Mouse (Mus musculus): ENCODE measurements around the gene Zim1.
A peak's percentile ranks its signal among the peaks of the same experiment; 100 is the strongest.

The Zim1 gene

DNA sequence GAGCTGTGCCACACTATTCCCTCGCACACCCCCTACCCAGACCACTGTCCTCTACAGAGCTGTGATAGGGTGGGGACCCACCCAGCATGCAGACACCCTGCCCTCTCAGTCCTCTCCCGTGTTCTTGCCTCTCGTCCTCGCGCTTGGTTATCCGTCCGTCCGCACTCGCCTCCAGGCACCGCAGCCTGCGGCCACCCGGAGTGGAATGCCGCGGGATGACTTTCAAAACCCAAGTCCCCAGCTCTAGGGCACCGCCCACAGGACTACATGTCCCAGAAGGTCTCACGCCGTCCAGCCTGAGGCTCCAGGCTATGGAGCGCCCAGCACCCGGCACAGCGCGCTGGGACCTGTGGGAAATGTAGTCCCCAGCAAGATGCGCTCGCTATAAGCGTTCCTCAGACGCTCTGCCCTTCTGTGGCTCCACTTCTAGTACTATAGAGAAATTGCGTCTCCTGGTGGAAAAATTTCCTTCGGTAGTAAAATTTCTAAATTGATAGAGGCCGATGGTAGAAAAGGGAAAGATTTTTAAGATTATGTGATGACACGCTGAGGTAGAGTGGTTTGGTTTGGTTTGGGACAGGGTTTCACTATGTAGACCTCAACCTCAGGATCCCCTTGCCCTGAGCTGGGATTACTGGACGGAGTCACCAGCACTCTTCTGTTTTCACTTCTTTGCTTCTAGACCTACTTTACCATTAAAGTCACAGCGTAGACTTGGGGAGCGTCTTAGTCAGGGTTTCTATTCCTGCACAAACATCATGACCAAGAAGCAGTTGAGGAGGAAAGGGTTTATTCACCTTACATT lies at the start of gene Zim1:
TSS of gene Zim1 (minus strand) at position 210 of the 805 bp plus-strand sequence.
- DNase-seq (ENCODE audit: low spot score), result peak; percentile 91

DNA sequence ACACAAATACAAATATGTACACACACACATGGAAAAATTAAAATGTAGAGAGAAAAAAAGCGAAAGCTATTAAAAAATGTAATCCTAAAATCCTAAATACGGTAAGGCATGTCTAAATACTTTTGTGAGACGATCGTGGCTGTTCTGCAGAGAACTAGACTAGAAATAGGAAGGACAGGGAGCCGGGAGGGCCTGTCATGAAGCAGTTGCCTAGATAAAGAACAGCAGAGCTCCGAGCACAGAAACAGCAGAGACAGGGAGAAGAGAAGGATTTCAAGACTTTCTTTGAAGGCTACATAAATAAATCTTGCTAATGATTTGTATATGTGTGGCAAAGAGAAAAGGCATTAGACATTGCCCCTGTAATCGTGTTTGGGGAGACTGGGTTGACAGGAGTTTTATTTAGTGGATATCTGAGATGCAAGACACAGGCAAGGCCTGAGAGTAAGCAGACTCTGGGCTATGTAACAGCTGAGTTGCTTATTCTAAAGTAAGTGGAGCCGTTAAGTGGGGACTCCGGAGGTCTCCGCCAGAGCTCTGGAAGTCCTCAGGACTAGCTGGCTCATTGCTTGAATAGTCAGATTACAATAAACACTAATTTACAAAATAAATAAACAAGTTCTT lies 48.1 kb upstream of the Zim1 start:
- no peak for DNase-seq (ENCODE audit: low spot score)

DNA sequence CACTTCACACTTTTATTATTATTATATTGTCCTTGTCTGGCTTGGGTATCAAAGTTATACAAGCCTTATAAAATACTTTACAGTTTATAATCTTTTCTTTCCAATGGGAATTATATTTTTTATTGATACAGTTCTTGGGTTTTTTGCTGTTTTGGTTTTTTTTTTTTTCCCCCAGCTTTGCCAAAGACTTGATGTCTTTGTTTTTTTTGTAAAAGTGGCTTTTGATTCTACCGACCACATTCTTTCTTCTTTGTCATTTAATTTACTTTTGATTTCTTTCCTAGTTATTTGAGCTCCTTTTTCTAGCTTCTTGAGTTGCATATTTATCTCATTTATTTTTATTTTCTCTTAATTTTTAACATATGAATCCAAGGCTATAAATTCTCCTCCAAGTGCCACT lies 39.8 kb upstream of the Zim1 start:
- no peak for DNase-seq (ENCODE audit: low spot score)

DNA sequence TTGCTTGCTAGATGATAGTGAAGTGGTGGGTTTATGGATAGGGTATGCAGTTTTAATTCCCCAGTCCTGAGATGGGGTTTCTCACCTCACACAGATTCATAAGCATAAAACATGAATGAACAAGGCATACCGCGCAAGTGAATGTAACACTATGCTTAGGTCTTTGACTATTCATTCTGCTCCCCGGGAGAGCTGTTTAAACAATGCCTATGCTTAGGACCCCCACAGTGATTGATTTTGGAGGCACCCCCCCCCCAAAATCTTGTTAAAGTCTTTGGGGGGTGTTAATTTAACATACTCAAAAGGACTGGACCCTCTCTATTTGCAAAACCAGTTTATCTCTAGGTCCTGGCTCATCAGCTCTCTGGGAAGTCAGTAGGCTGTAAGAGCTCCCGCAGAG lies 35.7 kb upstream of the Zim1 start:
- DNase-seq (ENCODE audit: low spot score), result no peak

DNA sequence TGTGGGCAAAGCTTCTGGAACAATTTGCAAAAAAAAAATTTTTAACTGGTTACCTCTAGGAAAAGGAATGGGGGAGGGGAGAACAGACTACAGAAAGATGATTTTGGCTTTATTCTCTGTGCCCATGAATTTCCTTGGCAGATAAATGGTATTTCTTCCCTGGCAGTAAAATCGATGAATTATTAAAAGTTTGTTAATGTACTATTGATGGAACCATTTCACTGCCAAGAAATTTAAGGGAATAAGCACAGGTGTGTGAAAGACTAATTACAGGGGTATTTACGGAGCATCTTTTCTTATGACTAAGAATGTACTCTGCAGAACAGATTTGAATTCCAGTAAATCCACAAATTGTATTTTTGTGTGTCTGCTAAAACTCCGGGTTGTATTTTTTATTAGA lies 35.1 kb upstream of the Zim1 start:
- DNase-seq (ENCODE audit: low spot score), result no peak

DNA sequence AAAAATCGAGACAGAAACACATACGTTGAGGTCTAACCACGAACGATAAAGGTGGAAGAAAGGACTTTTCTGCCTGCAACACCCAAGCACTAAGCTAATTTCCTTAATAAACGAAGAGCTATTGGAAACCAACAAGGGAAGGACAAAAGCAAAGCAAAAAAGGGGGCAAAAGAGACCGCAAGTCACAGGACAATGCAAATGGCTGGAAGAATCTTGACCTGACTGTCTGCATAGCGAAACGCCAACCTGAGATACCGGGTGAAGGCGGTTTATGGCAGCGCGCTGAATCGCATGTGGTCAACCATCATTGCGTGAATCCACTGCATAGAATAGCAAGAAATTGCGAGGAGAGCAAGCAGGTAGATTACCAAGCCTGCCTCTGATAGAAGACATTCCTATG lies 34.6 kb upstream of the Zim1 start:
- no peak for DNase-seq (ENCODE audit: low spot score)

DNA sequence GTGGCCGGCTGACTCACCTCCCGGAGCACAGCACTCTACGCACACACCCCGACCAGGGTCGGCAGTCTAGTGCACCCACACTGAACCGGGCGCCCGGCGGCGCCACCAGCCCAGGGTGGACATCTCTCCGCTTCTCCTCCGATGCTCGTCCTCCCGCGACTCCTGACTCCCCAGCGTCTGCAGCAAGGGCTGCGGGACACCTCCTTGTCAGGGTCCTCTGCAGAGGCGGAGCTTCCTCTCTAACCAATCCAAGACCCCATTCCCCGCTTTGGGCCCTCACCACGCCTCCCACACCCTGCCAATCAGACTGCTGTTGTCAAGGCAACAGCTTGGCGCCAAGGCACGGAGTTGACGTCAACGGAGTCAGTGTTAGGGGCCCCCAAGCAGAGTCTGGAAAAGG lies 34.0 kb upstream of the Zim1 start, which contains the start of the genes Peg3 and Usp29:
TSS of gene Peg3 (minus strand) at position 191 of the 400 bp plus-strand sequence.
TSS of gene Usp29 (plus strand) at position 338 of the 400 bp plus-strand sequence.
- DNase-seq (ENCODE audit: low spot score), result peak; percentile 88

DNA sequence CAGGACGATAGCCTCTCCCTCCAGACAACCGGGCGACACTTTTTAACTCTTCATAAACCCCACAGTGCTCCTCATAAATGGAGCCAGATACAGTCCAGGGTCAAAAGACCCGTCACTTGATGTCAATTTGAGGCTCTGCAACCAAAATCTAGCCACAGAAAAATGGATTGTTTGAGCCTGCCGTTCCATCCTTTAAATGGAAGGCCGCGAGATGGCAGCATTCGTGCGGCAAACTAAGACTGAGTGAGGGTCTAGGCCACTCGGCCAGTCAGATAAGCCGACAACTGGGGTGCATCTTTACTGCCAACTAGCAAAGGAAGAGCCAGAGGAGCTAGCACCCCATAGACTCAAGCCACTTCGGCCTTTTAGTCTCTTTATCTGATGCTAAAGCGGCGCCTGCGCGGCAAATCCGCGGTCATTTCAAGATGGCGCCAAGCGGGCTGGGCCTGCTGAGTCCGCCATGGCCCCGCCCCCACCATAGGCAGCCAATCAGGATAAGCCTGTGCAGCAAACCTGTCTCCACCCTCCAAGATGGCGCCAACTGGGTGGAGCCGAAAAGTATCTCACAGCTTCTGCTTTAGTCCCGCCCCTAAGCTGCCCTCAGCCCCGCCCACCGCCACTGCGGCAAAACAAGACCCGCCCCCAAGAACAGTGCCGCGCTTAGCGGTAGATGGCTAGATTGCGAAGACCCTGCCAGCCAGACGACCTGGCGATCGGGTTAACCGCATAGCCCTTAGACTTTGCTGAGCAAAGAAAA lies 33.0 kb upstream of the Zim1 start:
- DNase-seq (ENCODE audit: low spot score), result peak; percentile 95

DNA sequence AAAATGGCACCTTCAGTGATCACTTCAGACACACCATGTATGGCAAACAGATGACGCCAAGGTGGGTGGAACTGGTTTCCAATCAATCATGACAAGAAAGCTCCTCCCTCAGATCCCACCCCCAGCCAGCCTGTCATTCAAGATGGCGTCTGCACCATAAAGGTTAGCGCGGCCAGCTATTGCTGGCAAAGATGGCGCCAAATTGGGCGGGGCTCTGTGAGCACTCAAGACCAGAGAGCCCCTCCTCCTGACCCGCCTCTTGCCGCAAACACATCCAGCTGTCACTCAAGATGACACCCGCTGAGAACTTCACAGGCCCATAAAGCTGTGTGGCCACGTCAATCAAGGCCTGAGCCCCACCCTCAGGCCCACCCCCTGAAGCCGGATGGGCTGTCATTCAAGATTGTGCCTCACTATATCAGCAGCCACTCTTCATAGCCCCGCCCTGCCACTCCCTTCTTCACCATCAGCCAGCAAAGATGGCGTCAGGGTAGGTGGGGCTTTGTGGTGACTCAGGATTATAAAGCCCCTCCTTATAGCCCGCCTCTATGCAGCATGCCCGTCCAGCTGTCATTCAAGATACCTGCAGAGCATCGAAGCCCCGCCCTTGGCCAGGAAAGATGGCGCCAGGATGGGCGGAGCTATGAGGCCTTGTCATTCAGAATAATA lies 32.1 kb upstream of the Zim1 start:
- DNase-seq (ENCODE audit: low spot score), result peak; percentile 93

DNA sequence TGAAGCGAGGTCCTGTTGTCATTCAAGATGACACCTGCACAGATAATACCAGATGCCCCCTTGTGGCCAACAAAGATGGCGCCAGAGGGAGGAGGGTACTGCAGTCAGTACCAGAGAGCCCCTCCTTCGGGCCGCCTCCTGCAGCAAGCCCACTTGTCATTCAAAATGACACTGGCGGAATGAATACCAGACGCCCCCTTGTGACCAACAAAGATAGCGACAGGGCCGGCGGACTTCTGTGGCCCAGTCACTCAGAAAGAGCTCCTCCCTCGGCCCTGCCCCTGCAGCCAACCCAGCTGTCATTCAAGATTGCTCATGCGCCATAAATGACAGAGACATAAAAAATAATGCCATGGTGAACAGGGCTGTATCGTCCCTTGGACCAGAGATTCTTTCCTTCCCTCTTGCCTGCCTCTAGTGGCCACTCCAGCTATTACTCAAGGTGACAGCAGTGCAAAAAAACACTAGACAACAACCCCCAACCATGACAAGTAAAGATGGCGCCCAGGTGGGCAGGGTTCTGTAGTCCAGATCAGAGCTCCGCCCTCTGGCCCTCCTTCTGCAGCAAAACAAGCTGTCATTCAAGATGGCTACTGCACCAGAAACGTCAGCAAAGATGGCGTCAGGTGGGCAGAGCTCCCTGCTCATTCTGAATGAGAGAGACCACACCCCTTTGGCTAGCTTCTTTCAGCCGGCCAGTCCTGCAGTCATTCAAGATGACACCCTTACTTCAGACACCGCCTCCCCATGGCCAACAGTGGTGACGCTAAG lies 31.3 kb upstream of the Zim1 start:
- DNase-seq (ENCODE audit: low spot score), result peak; percentile 92

DNA sequence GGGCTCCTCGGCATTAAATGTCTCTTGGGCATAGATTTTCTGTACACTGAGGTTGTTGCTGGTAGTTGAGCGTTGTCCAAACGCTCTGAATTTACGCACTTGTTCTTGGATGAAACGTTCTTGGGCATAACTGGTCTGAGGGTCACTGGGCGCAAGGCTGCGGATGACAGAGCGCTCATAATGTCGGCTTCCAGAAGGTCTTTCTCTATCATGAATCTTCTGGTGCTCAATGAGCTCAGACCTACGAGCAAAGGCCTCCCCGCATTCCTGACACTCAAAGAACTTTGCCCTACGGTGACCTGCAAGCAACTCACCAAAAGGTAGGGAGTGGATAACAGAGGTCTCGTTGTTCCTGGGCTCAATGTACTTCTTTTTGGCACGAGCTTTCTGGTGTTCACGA lies 13.1 kb upstream of the Zim1 start:
- no peak for DNase-seq (ENCODE audit: low spot score)

DNA sequence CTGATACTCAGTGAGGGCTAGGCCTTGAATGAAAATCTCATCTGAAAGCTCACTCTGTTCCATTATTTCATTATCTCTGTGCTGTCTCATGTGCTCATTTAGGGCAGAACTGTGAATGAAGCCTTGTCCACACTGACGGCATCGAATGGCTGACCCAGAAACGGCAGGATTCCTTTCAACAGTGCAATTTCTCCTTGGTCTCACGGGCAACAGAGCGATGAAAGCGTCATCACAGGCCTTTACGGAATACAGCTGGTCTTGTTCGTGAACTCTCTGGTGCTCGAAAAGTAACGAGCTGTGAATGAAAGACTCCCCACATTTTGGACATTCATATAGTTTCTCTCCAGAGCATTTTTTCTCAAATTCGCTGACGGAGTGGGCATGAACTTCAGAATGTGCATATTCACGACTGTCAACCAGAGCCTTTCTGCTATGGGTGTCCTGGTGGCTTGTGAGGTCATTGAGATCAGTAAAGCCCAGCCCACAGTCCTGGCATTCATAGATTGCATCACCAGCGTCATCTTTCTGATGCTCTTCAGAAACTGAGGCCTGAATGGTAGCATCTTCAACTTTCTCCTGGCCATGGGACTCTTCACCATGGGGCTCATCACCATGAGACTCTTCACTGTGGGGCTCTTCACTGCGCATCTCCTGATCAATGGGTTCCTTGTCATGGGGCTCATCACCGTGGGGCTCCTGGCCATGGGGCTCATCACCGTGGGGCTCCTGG lies 12.4 kb upstream of the Zim1 start:
- DNase-seq (ENCODE audit: low spot score), result no peak

DNA sequence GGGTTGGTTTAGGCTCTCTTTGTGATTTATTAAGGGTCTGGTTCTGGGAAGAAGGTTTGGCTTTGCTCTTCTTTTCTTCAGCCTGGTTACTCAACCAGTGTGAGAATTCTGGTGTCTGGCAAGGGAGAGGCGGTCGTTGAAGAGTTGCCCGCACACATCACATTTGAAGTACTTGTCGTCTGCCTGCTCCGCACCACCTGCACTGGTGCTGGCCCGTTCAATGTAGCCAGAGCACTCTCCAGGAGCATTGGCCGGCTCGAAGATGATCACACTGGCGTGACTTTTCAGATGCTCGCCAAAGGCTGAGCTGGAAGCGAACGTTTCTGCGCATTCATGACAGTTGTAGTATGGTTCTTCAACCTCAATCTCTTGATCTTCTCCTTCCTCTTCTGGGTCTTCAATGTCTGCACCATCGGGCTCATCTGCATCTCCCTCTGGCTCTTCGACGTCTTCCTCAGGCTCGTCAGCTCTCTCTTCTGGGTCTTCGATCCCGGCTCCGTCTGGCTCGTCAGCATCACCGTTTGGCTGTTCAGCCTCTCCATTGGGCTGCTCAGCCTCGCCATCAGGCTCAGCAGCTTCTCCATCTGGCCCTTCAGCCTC lies 11.3 kb upstream of the Zim1 start:
- DNase-seq (ENCODE audit: low spot score), result no peak

DNA sequence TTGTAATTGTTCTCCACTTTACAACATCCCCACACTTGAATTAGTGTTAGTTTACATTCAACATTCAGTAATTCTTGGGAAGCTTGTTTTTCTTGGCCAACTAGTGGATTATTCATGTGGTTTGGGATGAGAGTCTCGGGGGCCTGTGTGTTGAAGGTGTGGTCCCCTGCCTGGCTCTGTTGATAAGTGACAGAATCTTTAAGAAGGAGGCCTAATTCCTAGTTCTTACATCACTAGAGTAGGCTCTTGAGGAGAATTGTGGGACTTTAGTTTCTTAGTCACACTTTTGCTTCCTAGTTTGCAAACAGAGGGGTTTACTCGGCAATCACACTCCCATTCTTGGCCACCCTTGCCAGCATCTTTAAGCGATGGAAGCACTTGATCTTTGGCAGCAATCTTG lies 3.0 kb upstream of the Zim1 start:
- no peak for DNase-seq (ENCODE audit: low spot score)

DNA sequence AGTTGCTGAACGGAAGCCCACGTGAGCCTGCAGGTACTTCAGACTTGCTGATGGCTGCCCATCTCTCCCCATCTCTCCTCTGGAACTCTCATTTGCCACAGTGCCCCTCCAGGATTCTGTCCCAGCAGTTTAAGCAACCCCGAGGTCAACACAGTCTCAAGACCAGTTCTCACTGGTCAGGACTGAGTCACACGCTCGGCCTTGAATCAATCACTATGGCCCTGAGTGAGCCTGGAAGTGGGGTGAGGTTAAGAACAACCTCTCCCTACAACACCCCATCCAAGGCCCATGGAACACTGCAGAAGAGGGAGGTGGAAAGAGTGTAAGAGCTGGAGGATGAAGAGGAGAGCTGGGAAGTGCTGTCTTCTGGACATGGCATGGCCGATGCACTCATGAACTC lies 10.7 kb downstream of the Zim1 start:
- no peak for DNase-seq (ENCODE audit: low spot score)

DNA sequence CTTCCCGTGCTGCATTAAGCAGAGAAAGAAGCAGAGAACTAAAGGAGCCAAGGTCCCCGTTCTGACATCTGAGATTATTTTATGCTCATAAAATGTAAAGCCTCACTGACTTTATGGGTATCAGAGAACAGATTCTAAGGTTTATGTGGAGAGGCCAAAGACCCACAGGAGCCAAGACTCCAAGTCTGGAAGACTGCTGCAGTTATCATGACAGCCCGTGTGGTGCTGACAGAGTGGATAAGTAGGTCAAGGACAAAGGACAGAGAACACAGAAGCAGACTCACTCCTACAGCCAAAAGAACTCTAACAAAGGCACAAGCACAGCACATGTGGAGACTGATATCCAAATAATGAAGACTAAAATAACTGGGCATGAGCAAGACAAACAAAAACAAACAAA lies 29.5 kb downstream of the Zim1 start:
- no peak for DNase-seq (ENCODE audit: low spot score)

DNA sequence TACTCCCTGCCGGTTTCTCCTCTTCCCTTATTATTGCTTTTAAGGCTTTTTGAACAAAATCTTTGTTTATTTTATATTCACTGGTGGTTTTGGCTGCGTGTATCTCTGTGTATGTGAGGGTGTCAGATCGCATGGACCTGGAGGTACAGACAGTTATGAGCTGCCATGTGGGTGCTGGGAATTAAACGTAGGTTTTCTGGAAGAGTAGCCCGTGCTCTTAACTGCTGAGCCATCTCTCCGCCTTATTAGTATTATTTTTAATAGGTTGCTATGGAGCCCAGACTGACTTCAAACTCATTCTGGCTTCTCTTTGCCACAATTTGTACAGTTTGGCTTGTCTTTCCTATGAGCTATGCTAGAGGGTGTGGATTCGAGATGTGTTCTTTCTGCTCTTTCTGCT lies 32.8 kb downstream of the Zim1 start:
- peak; percentile 23 for DNase-seq (ENCODE audit: low spot score)

DNA sequence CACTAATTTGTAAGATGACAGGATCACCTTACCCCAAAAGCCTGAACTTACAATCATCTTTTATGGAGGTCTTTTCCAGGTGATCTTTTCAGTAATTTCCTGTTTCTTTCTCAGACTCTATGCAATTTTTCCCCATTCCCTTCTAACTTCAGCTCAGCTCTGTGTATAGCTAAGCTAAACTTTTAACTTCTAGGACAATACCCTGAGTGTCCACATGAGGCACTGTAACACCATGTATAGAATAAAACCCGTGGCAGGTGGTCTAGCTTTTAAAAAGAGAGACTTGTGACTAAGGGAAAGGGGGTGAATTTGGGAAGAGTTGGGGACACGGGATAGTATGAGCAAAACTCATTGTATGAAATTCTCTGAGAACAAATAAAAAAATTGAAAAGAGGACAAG lies 36.6 kb downstream of the Zim1 start:
- DNase-seq (ENCODE audit: low spot score), result peak; percentile 53

DNA sequence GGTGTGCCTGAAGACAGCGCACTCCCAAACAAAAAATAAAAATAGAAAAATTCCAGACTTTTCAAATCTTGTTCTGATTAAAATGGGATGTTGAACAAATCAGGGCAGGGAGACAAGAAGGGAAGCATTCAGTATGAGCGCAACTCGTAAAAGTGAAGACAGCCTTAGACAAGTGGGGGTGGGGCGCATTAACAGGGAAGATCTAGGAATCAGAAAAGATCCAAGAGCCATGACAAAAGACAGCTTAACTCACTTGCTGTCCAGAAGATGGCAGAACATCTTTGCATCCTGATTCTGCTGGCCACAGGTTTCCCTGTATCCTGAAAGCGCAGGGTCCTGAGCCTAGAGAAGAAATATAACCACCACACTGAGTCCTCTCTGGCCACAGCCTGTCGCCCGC lies 37.6 kb downstream of the Zim1 start:
- no peak for DNase-seq (ENCODE audit: low spot score)

DNA sequence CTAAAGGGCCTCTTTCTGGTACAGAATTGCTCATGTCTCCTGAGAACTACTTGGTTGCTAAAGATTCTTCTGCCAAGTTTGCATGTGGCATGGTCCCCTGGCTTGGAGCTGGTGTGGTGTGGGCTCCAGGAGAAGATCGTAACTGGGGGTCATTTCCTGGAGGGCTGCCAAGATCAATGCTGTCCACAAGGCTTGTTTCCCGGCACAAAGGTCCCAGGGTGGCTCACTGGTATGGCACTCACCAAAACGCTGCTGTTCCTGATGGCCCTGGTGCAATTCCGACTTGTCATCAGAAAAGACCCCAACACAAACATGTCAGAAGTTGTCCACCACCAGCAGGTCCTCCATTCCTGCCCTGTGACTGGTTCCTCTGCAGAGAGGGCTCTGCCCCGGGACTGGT lies 44.1 kb downstream of the Zim1 start:
- DNase-seq (ENCODE audit: low spot score), result no peak

DNA sequence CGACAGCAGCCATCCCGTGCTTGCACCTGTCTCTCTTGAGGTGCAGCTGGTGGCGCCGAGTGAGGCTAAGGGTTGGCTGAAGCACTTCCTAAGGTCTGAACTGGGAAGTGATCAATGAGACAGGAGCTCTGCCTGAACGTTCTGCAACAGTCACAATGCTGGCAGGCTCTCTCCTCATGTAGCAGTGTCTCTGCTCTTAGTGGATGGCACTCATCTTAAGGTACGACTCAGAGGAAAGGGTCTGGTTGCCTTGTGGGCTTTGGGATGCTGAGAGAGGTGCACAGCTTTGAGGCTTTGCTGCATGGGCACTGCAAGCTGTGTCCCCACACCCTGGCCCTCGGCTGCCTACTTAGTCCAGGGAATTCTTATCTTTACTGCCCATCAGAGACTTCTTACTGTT lies 45.0 kb downstream of the Zim1 start:
- DNase-seq (ENCODE audit: low spot score), result no peak

All from layer of hippocampus, adult 11-12 months (tissue).